Mouse (Mus musculus): Measurements from ENCODE around the gene Gm20388. TPM values are rescaled to one million over a fixed set of nuclear protein-coding genes. Genes with fewer than 3 reads are reported as not detected.
A peak's percentile ranks its signal among the peaks of the same experiment; 100 is the strongest.

Gm20388 gene
- polyA plus RNA-seq, 1 experiment from 2014 or later, result not detected

GRCm38 (mm10) chr8:120498926-120499605 lies 588.4 kb downstream of the Gm20388 start:
- WGBS, result 32% methylated on average over 9 of the region's 9 CpGs
- peak overlapping the region; percentile 49; the same call in 1 of the 2 replicates for H3K27ac ChIP-seq (ENCODE audit: low read length)
- peaks cover 65% of the 10 kb centered on the region for H3K4me1 ChIP-seq (replicated peaks; ENCODE audit: control insufficient read depth, insufficient read depth, low read length)
- H3K27me3 ChIP-seq (ENCODE audit: control insufficient read depth, insufficient read depth, low read depth, low read length), result no peaks in the 10 kb centered on the region
- 0 out of 2 replicates have a peak overlapping the region, but pooled peaks have one; percentile 37 for H3K9ac ChIP-seq (ENCODE audit: low read length)
- no peaks in the 10 kb centered on the region for H3K9me3 ChIP-seq (ENCODE audit: control insufficient read depth, low read length)
- H3K4me3 ChIP-seq (ENCODE audit: low read length), result no peak overlapping the region
- peak; percentile 29; the same call in 1 of the 2 replicates for ATAC-seq (ENCODE audit: low read depth)
- no peak overlapping the region for H3K4me2 ChIP-seq (ENCODE audit: low read depth, low read length)
- H3K36me3 ChIP-seq (ENCODE audit: control insufficient read depth, insufficient read depth, low read length), result no peaks in the 10 kb centered on the region

DNA sequence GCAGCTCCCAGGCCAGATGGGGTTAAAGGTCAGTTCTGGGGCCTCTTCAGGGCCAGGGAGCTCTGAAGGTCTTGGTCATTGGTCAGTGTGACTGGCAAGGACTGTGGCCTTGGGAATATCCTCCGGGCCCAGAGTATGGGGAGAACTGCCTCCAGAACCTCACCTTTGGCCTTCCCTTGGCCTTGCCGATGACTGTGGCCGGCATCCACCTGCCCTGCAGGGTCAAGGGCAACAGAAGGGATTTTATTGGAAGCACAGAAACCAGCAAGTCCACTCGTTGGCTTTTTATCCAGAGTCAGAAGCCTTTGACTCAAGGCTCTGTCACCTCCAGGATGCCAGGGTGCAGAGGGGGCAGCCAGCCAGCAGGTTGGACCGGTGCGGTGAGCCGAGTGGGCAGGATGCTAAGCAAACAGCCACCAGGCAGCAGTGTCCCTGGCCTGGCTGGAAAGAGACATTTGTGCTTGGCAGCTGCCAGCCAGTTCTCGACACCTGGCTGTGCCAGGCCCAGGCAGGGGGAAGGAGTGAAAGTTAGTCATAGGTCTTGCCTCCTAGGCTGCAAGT lies 590.1 kb downstream of the Gm20388 start:
- H3K4me2 ChIP-seq (ENCODE audit: low read depth, low read length), result no peak overlapping the region
- peak overlapping the region; percentile 26; the same call in 1 of the 2 replicates for H3K9ac ChIP-seq (ENCODE audit: low read length)
- H3K36me3 ChIP-seq (ENCODE audit: control insufficient read depth, insufficient read depth, low read length), result no peaks in the 10 kb centered on the region
- no peak overlapping the region for H3K4me3 ChIP-seq (ENCODE audit: low read length)
- peaks cover 67% of the 10 kb centered on the region for H3K4me1 ChIP-seq (replicated peaks; ENCODE audit: control insufficient read depth, insufficient read depth, low read length)
- WGBS, result 56% methylated on average over 8 of the region's 8 CpGs
- no peak for ATAC-seq (ENCODE audit: low read depth)
- H3K27me3 ChIP-seq (ENCODE audit: control insufficient read depth, insufficient read depth, low read depth, low read length), result no peaks in the 10 kb centered on the region
- H3K9me3 ChIP-seq (ENCODE audit: control insufficient read depth, low read length), result no peaks in the 10 kb centered on the region
- H3K27ac ChIP-seq (ENCODE audit: low read length), result peak overlapping the region; percentile 53

GRCm38 (mm10) chr8:120501426-120501825 lies 590.8 kb downstream of the Gm20388 start:
- no peak overlapping the region for H3K4me2 ChIP-seq (ENCODE audit: low read depth, low read length)
- H3K4me1 ChIP-seq (replicated peaks; ENCODE audit: control insufficient read depth, insufficient read depth, low read length), result peaks cover 72% of the 10 kb centered on the region
- ATAC-seq (ENCODE audit: low read depth), result no peak
- WGBS, result 80% methylated on average over 5 of the region's 5 CpGs
- H3K9ac ChIP-seq (ENCODE audit: low read length), result 0 out of 2 replicates have a peak overlapping the region, but pooled peaks have one; percentile 10
- H3K27ac ChIP-seq (ENCODE audit: low read length), result peak overlapping the region; percentile 42; the same call in 1 of the 2 replicates
- no peak overlapping the region for H3K4me3 ChIP-seq (ENCODE audit: low read length)
- no peaks in the 10 kb centered on the region for H3K36me3 ChIP-seq (ENCODE audit: control insufficient read depth, insufficient read depth, low read length)
- no peaks in the 10 kb centered on the region for H3K27me3 ChIP-seq (ENCODE audit: control insufficient read depth, insufficient read depth, low read depth, low read length)
- no peaks in the 10 kb centered on the region for H3K9me3 ChIP-seq (ENCODE audit: control insufficient read depth, low read length)

DNA sequence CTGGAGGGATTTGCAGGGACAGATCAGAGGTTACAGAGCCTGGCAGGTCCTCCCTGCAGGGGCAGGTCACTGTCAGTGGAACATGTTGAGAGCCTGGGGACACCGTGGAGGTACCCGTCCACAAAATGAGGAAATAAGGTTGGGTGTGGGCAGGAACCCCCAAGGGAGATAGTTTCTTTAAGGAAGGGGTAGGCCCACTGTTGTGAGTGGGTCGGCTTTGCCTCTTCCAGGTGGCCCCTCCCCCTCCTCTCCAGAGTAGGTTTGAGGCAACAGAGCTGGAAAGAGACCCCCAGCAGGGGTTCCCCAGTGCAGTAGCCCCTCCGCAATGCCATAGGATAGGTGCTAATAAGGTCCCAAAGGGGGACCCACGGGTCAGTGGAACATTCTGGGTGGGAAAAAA lies 591.8 kb downstream of the Gm20388 start:
- Histone ChIP-seq H3K36me3 (ENCODE audit: control insufficient read depth, insufficient read depth, low read length) (no peaks in the 10 kb centered on the region), H3K4me1 (replicated peaks; ENCODE audit: control insufficient read depth, insufficient read depth, low read length) (peaks cover 64% of the 10 kb centered on the region), H3K27me3 (ENCODE audit: control insufficient read depth, insufficient read depth, low read depth, low read length) (no peaks in the 10 kb centered on the region), H3K9me3 (ENCODE audit: control insufficient read depth, low read length) (no peaks in the 10 kb centered on the region), H3K27ac (ENCODE audit: low read length) (no peak overlapping the region), H3K4me2 (ENCODE audit: low read depth, low read length) (no peak overlapping the region), H3K4me3 (ENCODE audit: low read length) (no peak overlapping the region), H3K9ac (ENCODE audit: low read length) (no peak overlapping the region)
- WGBS, result 54% methylated on average over 5 of the region's 5 CpGs
- no peak for ATAC-seq (ENCODE audit: low read depth)

DNA sequence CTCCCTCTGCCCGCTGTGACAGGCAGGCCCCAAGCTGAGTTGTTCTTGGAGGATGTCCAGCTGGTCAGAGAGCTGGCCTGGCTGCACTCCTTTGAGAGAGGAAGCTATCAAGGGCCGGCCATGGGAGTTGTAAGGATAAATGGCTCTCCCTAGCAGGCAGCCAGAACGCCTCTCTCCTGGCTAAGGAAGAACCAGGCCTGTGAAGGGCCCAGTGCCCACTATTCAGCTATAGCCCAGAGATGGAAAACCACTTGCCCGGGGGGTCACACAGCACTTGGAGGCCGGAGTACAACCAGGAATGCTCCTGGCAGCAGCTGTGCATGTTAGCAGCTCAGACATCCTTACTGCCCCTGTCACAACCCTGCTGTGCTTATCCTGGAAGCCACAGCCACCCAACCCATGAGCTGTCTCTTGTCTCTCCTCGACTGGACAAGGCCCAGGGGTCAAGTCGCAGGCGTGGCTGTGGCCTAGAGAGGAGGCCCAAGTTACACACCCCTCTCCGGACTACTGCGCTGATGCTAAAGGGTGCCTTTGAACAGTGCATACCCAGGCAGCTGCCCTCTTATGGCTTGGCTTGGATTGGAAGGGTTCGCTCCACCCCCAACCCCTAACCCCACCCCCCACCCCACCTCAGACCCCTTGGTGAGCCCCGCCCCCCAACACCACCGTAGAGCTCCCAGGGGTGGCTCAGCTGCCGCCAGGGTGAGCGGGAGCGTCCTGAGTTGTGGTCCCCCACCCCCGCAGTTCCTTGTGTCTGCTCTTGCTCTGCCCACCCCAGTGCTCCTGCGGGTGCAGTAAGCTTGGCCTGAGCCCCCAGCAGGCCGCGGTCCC lies 593.8 kb downstream of the Gm20388 start:
- Histone ChIP-seq H3K9me3 (ENCODE audit: control insufficient read depth, low read length) (no peaks in the 10 kb centered on the region), H3K9ac (ENCODE audit: low read length) (peak overlapping the region; percentile 53), H3K4me3 (ENCODE audit: low read length) (peak overlapping the region; percentile 25), H3K36me3 (ENCODE audit: control insufficient read depth, insufficient read depth, low read length) (no peaks in the 10 kb centered on the region), H3K27ac (ENCODE audit: low read length) (peak overlapping the region; percentile 74), H3K4me2 (ENCODE audit: low read depth, low read length) (peak overlapping the region; percentile 48), H3K4me1 (replicated peaks; ENCODE audit: control insufficient read depth, insufficient read depth, low read length) (peaks cover 55% of the 10 kb centered on the region), H3K27me3 (ENCODE audit: control insufficient read depth, insufficient read depth, low read depth, low read length) (no peaks in the 10 kb centered on the region)
- WGBS, result 11% methylated on average over 18 of the region's 20 CpGs
- ATAC-seq (ENCODE audit: low read depth), result peak; percentile 41; the same call in 1 of the 2 replicates

DNA sequence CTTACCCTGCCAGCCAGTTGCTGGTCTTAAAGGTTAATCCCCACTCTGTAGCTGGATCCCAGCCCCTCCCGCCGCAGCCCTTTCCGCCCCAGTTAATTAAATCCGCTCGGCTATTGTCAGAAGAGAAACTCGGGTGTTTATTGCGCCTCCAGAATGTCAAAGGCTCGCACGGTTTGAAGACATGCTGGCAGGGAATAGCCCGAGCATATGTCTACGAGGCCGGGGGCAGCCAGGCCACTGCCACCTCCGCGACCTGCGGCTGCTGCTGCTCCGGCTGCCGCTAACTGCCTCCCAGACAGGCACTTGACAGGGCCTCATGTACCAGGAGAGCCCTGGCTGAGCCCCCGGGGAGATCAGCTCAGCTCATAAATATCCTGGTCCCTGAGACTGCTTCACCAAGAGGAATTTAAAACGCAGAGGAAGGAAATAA lies 594.5 kb downstream of the Gm20388 start:
- peak overlapping the region; percentile 74 for H3K27ac ChIP-seq (ENCODE audit: low read length)
- peak; percentile 13; the same call in 1 of the 2 replicates for ATAC-seq (ENCODE audit: low read depth)
- H3K9me3 ChIP-seq (ENCODE audit: control insufficient read depth, low read length), result no peaks in the 10 kb centered on the region
- peak overlapping the region; percentile 53 for H3K9ac ChIP-seq (ENCODE audit: low read length)
- H3K27me3 ChIP-seq (ENCODE audit: control insufficient read depth, insufficient read depth, low read depth, low read length), result no peaks in the 10 kb centered on the region
- H3K4me2 ChIP-seq (ENCODE audit: low read depth, low read length), result peak overlapping the region; percentile 48
- H3K4me1 ChIP-seq (replicated peaks; ENCODE audit: control insufficient read depth, insufficient read depth, low read length), result peaks cover 61% of the 10 kb centered on the region
- peak overlapping the region; percentile 25 for H3K4me3 ChIP-seq (ENCODE audit: low read length)
- no peaks in the 10 kb centered on the region for H3K36me3 ChIP-seq (ENCODE audit: control insufficient read depth, insufficient read depth, low read length)
- WGBS, result 5% methylated on average over 19 of the region's 19 CpGs

DNA sequence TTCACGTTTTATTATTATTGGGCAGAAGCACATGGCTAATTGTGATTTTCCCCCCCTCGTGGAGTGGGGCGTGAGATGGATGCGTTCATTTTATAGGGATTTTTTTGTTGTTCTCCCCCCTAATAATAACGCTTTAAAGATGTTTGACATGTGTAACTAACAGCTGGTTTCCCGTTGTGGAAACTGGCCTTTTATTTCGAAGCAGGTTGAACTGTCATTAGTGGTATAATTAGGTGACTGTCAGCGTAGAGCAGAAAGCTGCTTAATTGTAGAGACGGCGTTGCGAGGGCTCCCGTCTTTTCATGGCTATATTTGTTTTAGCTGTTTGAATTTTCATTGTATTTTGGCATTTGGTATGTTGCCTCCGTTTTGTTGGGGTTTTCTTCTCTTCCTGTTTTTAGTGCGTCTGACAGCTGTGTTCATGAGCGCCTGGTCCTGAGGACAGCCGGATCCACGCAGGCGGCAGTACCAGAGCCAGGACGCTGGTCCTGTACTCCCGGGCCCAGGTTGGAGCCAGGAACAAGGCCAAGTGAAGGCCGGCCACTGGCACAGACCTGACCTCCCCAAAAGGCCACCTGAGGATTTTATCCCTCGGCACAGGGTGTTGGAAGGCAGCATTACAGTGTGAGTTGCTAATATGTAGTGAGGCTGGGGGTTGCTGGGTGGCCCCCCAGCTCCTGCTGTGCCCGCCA lies 595.1 kb downstream of the Gm20388 start:
- Histone ChIP-seq H3K9ac (ENCODE audit: low read length) (peak overlapping the region; percentile 53; the same call in 1 of the 2 replicates), H3K27ac (ENCODE audit: low read length) (peak overlapping the region; percentile 74; the same call in 1 of the 2 replicates), H3K4me2 (ENCODE audit: low read depth, low read length) (peak overlapping the region; percentile 48), H3K27me3 (ENCODE audit: control insufficient read depth, insufficient read depth, low read depth, low read length) (no peaks in the 10 kb centered on the region), H3K9me3 (ENCODE audit: control insufficient read depth, low read length) (no peaks in the 10 kb centered on the region), H3K36me3 (ENCODE audit: control insufficient read depth, insufficient read depth, low read length) (no peaks in the 10 kb centered on the region), H3K4me3 (ENCODE audit: low read length) (no peak overlapping the region), H3K4me1 (replicated peaks; ENCODE audit: control insufficient read depth, insufficient read depth, low read length) (peaks cover 59% of the 10 kb centered on the region)
- WGBS, result 36% methylated on average over 23 of the region's 23 CpGs
- no peak for ATAC-seq (ENCODE audit: low read depth)

DNA sequence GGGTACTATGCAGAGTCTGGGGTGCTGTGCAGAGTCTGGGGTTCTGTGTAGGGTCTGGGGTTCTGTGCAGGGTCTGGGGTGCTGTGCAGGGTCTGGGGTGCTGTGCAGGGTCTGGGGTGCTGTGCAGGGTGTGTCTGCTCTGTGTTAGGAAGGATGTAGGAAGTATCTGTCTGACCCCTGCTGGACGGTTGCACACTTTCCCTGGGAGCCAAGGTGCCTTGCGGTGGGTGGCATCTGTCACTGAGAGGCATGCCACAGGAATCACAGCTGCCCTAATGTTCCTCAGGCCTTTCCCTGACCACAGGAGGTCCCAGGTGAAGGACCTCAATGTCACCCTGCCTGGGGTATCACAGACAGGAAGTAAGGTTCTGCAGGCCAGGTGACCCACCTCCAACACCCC lies 595.9 kb downstream of the Gm20388 start:
- Histone ChIP-seq H3K4me1 (replicated peaks; ENCODE audit: control insufficient read depth, insufficient read depth, low read length) (peaks cover 59% of the 10 kb centered on the region), H3K9ac (ENCODE audit: low read length) (no peak overlapping the region), H3K4me3 (ENCODE audit: low read length) (no peak overlapping the region), H3K9me3 (ENCODE audit: control insufficient read depth, low read length) (no peaks in the 10 kb centered on the region), H3K27me3 (ENCODE audit: control insufficient read depth, insufficient read depth, low read depth, low read length) (no peaks in the 10 kb centered on the region), H3K27ac (ENCODE audit: low read length) (no peak overlapping the region), H3K4me2 (ENCODE audit: low read depth, low read length) (no peak overlapping the region), H3K36me3 (ENCODE audit: control insufficient read depth, insufficient read depth, low read length) (no peaks in the 10 kb centered on the region)
- WGBS, result 65% methylated on average over 2 of the region's 2 CpGs
- ATAC-seq (ENCODE audit: low read depth), result no peak
